Mouse (Mus musculus) MEL (cell line): ENCODE measurements around the gene Mcm2. TPM values are rescaled to one million over a fixed set of nuclear protein-coding genes. Genes with fewer than 3 reads are reported as not detected.
A peak's percentile ranks its signal among the peaks of the same experiment; 100 is the strongest.

Experiments used
- DNase-seq: peaks from one replicate; pipeline ENCODE4 v3.0.0; 2011; ENCODE audit warnings: low read depth, low spot score
- H3K27ac ChIP-seq: 2 replicates; pipeline ENCODE4 v1.5.1; 2012; ENCODE audit warnings: low read depth, mild to moderate bottlenecking, control low read depth, low read length, moderate library complexity; ENCODE audit not compliant: control insufficient read depth
- H3K27me3 ChIP-seq, 2 experiments: fragments of 150-350 bp in 1 of 2; sonication (generic) in 1 of 2; 2 replicates each; pipeline ENCODE4 v1.6.1; 2012; ENCODE audit warnings: low read length in 2 of 2, mild to moderate bottlenecking in 2 of 2, improper control_type of control experiment in 1 of 2, moderate library complexity in 1 of 2; ENCODE audit not compliant: insufficient read depth in 2 of 2, control insufficient read depth in 1 of 2
- H3K36me3 ChIP-seq, 2 experiments: 2 replicates each; pipeline ENCODE4 v1.6.1; 2012 to 2014; ENCODE audit warnings: low read length in 2 of 2, improper control_type of control experiment in 1 of 2, inconsistent platforms in 1 of 2, mild to moderate bottlenecking in 1 of 2; ENCODE audit not compliant: insufficient read depth in 2 of 2, control insufficient read depth in 1 of 2
- H3K4me1 ChIP-seq, 2 experiments: fragments of 150-350 bp in 1 of 2; sonication (generic) in 1 of 2; 2 replicates each; pipeline ENCODE4 v1.6.1; 2012; ENCODE audit warnings: low read length in 2 of 2, improper control_type of control experiment in 1 of 2, mild to moderate bottlenecking in 1 of 2; ENCODE audit not compliant: insufficient read depth in 2 of 2, control insufficient read depth in 1 of 2
- H3K4me3 ChIP-seq, 2 experiments: fragments of 150-350 bp in 1 of 2; sonication (generic) in 1 of 2; 2 replicates each; pipeline ENCODE4 v1.5.1; 2012; ENCODE audit warnings: low read depth in 2 of 2, low read length in 2 of 2, mild to moderate bottlenecking in 2 of 2, moderate library complexity in 2 of 2, control low read depth in 1 of 2, improper control_type of control experiment in 1 of 2; ENCODE audit not compliant: control insufficient read depth in 1 of 2, insufficient read depth in 1 of 2
- H3K79me2 ChIP-seq: 2 replicates; pipeline ENCODE4 v1.6.1; 2012; ENCODE audit warnings: mild to moderate bottlenecking, low read length, moderate library complexity; ENCODE audit not compliant: control insufficient read depth, poor library complexity, insufficient read depth
- H3K9ac ChIP-seq: 2 replicates; pipeline ENCODE4 v1.6.1; 2012; ENCODE audit warnings: low read depth, mild to moderate bottlenecking, control low read depth, low read length, moderate library complexity; ENCODE audit not compliant: control insufficient read depth, poor library complexity, severe bottlenecking
- H3K9me3 ChIP-seq: fragments of 150-350 bp; sonication (generic); replicated peaks from 2 replicates; pipeline ENCODE4 v1.6.1; 2012; ENCODE audit warnings: mild to moderate bottlenecking, low read length, improper control_type of control experiment, moderate library complexity; ENCODE audit not compliant: insufficient read depth
- CHD1 ChIP-seq: IDR thresholded peaks from 2 replicates; pipeline ENCODE4 v1.6.1; 2012; ENCODE audit warnings: low read depth, mild to moderate bottlenecking, inconsistent platforms, low read length, improper control_type of control experiment
- CTCF ChIP-seq, 3 experiments: IDR thresholded peaks in 2 of 3; conservative IDR thresholded peaks in 1 of 3; 2 replicates each; pipeline ENCODE4 v1.5.1; 2011 to 2012; ENCODE audit warnings: low read length in 3 of 3, low read depth in 2 of 3, mild to moderate bottlenecking in 2 of 3, improper control_type of control experiment in 1 of 3, inconsistent platforms in 1 of 3, mixed read lengths in 1 of 3, moderate library complexity in 1 of 3; ENCODE audit not compliant: control insufficient read depth in 1 of 3, insufficient read depth in 1 of 3, poor library complexity in 1 of 3, severe bottlenecking in 1 of 3
- GABPA ChIP-seq: IDR thresholded peaks from 2 replicates; pipeline ENCODE4 v1.6.1; 2012; ENCODE audit warnings: low read depth, mild to moderate bottlenecking, inconsistent platforms, low read length, improper control_type of control experiment, moderate library complexity
- HCFC1 ChIP-seq: IDR thresholded peaks from 2 replicates; pipeline ENCODE4 v1.6.1; 2012; ENCODE audit warnings: low read depth, mild to moderate bottlenecking, inconsistent platforms, low read length, improper control_type of control experiment, moderate library complexity
- JUND ChIP-seq: IDR thresholded peaks from 2 replicates; pipeline ENCODE4 v1.6.1; 2011; ENCODE audit warnings: low read depth, mild to moderate bottlenecking, improper control_type of control experiment, low read length
- KAT2A ChIP-seq: conservative IDR thresholded peaks from 2 replicates; pipeline ENCODE4 v1.6.1; 2012; ENCODE audit warnings: low read depth, low read length, improper control_type of control experiment, inconsistent platforms
- MEF2A ChIP-seq: IDR thresholded peaks from 2 replicates; pipeline ENCODE4 v1.6.1; 2014; ENCODE audit warnings: low read depth, mild to moderate bottlenecking, inconsistent platforms, low read length, improper control_type of control experiment; ENCODE audit not compliant: poor library complexity, insufficient replicate concordance, severe bottlenecking; ENCODE audit errors: extremely low read depth
- MXI1 ChIP-seq: IDR thresholded peaks from 2 replicates; pipeline ENCODE4 v1.6.1; 2011; ENCODE audit warnings: mild to moderate bottlenecking, low read depth, low read length, improper control_type of control experiment
- POLR2A ChIP-seq, 2 experiments: IDR thresholded peaks; 2 replicates each; pipeline ENCODE4 v1.6.1; 2011 to 2012; ENCODE audit warnings: low read length in 2 of 2, mild to moderate bottlenecking in 2 of 2, control low read depth in 1 of 2, improper control_type of control experiment in 1 of 2, low read depth in 1 of 2, moderate library complexity in 1 of 2; ENCODE audit not compliant: control insufficient read depth in 1 of 2, insufficient read depth in 1 of 2, poor library complexity in 1 of 2
- POLR2AphosphoS5 ChIP-seq: IDR thresholded peaks from 2 replicates; pipeline ENCODE4 v1.6.1; 2012; ENCODE audit warnings: low read depth, borderline replicate concordance, mild to moderate bottlenecking, inconsistent platforms, low read length, moderate library complexity, mixed read lengths
- RCOR1 ChIP-seq: IDR thresholded peaks from 2 replicates; pipeline ENCODE4 v1.6.1; 2012; ENCODE audit warnings: low read depth, mild to moderate bottlenecking, inconsistent platforms, low read length, improper control_type of control experiment
- SMC3 ChIP-seq: IDR thresholded peaks from 2 replicates; pipeline ENCODE4 v1.6.1; 2011; ENCODE audit warnings: low read depth, low read length, improper control_type of control experiment
- TBP ChIP-seq: IDR thresholded peaks from 2 replicates; pipeline ENCODE4 v1.8.0; 2011; ENCODE audit warnings: low read depth, low read length, improper control_type of control experiment
- USF2 ChIP-seq, 2 experiments: IDR thresholded peaks; 2 replicates each; pipeline ENCODE4 v1.6.1; 2011 to 2012; ENCODE audit warnings: improper control_type of control experiment in 2 of 2, low read length in 2 of 2, borderline replicate concordance in 1 of 2, inconsistent platforms in 1 of 2, low read depth in 1 of 2, mild to moderate bottlenecking in 1 of 2; ENCODE audit not compliant: insufficient read depth in 1 of 2
- ZC3H11A ChIP-seq: IDR thresholded peaks from 2 replicates; pipeline ENCODE4 v1.6.1; 2012; ENCODE audit warnings: low read depth, mild to moderate bottlenecking, inconsistent platforms, low read length, improper control_type of control experiment
- ZMIZ1 ChIP-seq: IDR thresholded peaks from 2 replicates; pipeline ENCODE4 v1.6.1; 2012; ENCODE audit warnings: low read depth, mild to moderate bottlenecking, inconsistent platforms, low read length, improper control_type of control experiment, moderate library complexity
- polyA plus RNA-seq, 2 experiments: library from polyadenylated mRNA; stranded (reverse) in 1 of 2; unstranded in 1 of 2; fragments of >175 nt in 1 of 2; fragments of >200 nt in 1 of 2; gene quantifications; 2 replicates each; pipeline versions ENCODE4 v1.2.1 to v1.2.4; 2012; ENCODE audit warnings: low replicate concordance in 2 of 2, low read depth in 1 of 2; ENCODE audit not compliant: insufficient read length in 2 of 2, insufficient read depth in 1 of 2, missing spikeins in 1 of 2
- total RNA-seq: library from RNA; depleted of rRNA; stranded (reverse); fragments of 300-350 nt; gene quantifications from 2 replicates; pipeline ENCODE4 v1.2.3, GENCODE M21; 2012

Gene Mcm2
- total and polyA plus RNA-seq, 3 experiments: 110 to 268 (median 242) TPM

GRCm38 (mm10) chr6:88893559-88893958 lies 5.0 kb downstream of the Mcm2 start:
- DNase-seq: peak; percentile 78
- peaks cover 0 to 12% of the 10 kb centered on the region in 2 experiments; a peak in 1 of 4 replicates for H3K4me1 ChIP-seq
- H3K27ac ChIP-seq: no peak overlapping the region
- no peak overlapping the region for H3K4me3 ChIP-seq
- TF ChIP-seq JUND: no peak
- TF ChIP-seq CHD1: no peak
- TF ChIP-seq TBP: no peak
- no peak for TF ChIP-seq ZC3H11A
- no peak for TF ChIP-seq GABPA
- TF ChIP-seq MEF2A: no peak
- no peak for TF ChIP-seq KAT2A
- peak; percentile 76 to 95 (median 91) for TF ChIP-seq CTCF (IDR thresholded peaks at IDR 0.05 in 2 of 3, conservative IDR thresholded peaks at IDR 0.05 in 1 of 3; ENCODE audit: control insufficient read depth in 1 of 3, insufficient read depth in 1 of 3, low read depth in 2 of 3, low read length in 3 of 3, poor library complexity in 1 of 3, severe bottlenecking in 1 of 3)
- TF ChIP-seq POLR2A (IDR thresholded peaks at IDR 0.05; ENCODE audit: control insufficient read depth in 1 of 2, insufficient read depth in 1 of 2, low read depth in 1 of 2, low read length in 2 of 2, poor library complexity in 1 of 2): no peak
- peak; percentile 27; the same call in 1 of the 2 replicates for TF ChIP-seq SMC3
- TF ChIP-seq, all 39 proteins: peak for 2
- H3K79me2 ChIP-seq: peaks cover 33% of the 10 kb centered on the region
- H3K9ac ChIP-seq: no peak overlapping the region
- H3K9me3 ChIP-seq: no peaks in the 10 kb centered on the region
- no peaks in the 10 kb centered on the region for H3K27me3 ChIP-seq
- peaks cover 19 to 36% of the 10 kb centered on the region in 2 experiments for H3K36me3 ChIP-seq

GRCm38 (mm10) chr6:88890832-88891231 lies 7.7 kb downstream of the Mcm2 start:
- TF ChIP-seq JUND (no peak), USF2 (IDR thresholded peaks at IDR 0.05; ENCODE audit: borderline replicate concordance in 1 of 2, insufficient read depth in 1 of 2, low read depth in 1 of 2, low read length in 2 of 2) (no peak), MXI1 (no peak), POLR2AphosphoS5 (no peak), HCFC1 (no peak), ZMIZ1 (no peak), ZC3H11A (no peak), RCOR1 (no peak)
- TF ChIP-seq, all 39 proteins: peak for 0

More at GRCm38 (mm10) chr6:88890832-88891231, 7.7 kb downstream of the Mcm2 start:
- Histone ChIP-seq H3K27me3 (no peaks in the 10 kb centered on the region), H3K27ac (no peak overlapping the region), H3K4me3 (no peak overlapping the region), H3K4me1 (0 out of 4 replicates have a peak, but pooled peaks cover 0 to 2% of the 10 kb centered on the region in 2 experiments), H3K79me2 (peaks cover 10% of the 10 kb centered on the region), H3K9me3 (no peaks in the 10 kb centered on the region), H3K9ac (no peak overlapping the region), H3K36me3 (peaks cover 7 to 44% of the 10 kb centered on the region in 2 experiments)
- DNase-seq: no peak
